Mouse (Mus musculus): ENCODE data around the gene Cenpf. TPM values are rescaled to one million over a fixed set of nuclear protein-coding genes. Genes with fewer than 3 reads are reported as not detected.

Gene Cenpf
- polyA plus RNA-seq (2015; fragmentation: Nextera tagmentation; extraction: Ambion mirVana), result 88.0 and 92.3 TPM in 2 replicates

DNA sequence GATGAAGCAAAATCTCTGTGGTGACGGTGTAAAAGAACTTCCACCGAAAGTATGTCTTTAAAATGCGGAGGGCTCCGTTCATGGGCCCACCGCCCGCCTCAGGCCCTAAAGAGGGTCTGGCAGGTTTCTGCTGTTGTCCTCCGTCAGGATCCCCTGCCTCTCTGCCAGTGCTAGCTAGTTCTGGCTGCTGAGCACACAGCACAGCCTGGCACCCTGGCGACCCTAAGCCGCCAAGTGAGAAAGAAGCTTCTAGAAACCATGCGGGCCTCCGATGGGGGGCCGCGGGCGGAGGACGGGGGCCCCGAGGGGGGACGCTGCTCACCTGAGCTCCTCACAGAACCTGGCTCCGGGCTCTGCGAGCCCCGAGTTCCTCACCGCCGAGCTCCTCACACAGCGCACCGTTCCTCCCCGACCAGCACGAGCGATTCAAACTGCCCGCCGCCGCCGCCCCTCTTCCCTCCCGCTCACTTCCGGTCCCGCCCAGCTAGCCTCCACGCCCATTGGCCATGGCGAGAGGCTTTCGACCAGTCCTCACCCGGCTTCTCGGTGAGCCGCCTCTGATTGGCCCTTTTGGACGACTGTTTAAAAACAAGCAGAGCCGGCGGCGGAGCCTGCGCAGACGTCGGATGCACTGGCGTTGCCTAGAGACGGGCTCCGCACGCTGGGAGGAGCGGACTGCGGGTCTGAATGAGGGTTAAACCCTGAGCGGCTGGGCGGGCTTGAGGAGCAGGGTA lies at the start of gene Cenpf:
Gene Cenpf, minus strand, starts transcription at position 433 of the 734 bp plus-strand sequence.
- WGBS, result under 1% methylated on average over 55 of the region's 55 CpGs
- H3K36me3 ChIP-seq, result peaks cover 28% of the 10 kb centered on the region
- H3K27ac ChIP-seq, result peak within 1 kb of the TSS; percentile 29; the same call in 1 of the 2 replicates

DNA sequence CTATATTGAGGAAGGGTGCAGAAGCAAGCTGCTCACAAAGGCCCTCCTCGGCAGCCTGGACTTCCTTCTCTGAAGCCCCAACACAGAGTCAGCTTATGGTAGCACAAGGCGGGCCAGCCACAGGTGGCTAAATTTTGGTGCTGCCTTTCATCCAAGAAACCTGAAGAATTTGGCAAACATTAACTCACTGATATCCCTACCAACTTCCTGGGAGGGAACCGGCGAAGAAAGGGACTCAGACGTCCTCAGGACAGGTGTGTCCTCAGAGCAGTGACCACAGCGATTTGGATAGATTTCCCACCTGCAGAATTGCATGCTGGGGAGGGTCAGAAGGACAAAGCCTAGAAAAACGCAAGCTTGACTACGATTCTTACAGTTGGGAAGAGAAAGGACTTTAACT lies 44.3 kb upstream of the Cenpf start:
- no peak overlapping the region for H3K9ac ChIP-seq
- WGBS, result 67% methylated on average over 8 of the region's 8 CpGs
- no peak for ATAC-seq (ENCODE audit: low FRiP score, low read depth)

More for the DNA sequence above, at the start of gene Cenpf:
- peaks cover 34% of the 10 kb centered on the region for H3K4me1 ChIP-seq
- H3K9ac ChIP-seq, result peak within 1 kb of the TSS; percentile 75
- peak within 1 kb of the TSS; percentile 94 for H3K4me2 ChIP-seq (replicated peaks)
- no peaks in the 10 kb centered on the region for H3K27me3 ChIP-seq
- ATAC-seq (ENCODE audit: low FRiP score, low read depth), result peak; percentile 100
- H3K4me3 ChIP-seq, result peak within 1 kb of the TSS; percentile 77
- no peaks in the 10 kb centered on the region for H3K9me3 ChIP-seq

DNA sequence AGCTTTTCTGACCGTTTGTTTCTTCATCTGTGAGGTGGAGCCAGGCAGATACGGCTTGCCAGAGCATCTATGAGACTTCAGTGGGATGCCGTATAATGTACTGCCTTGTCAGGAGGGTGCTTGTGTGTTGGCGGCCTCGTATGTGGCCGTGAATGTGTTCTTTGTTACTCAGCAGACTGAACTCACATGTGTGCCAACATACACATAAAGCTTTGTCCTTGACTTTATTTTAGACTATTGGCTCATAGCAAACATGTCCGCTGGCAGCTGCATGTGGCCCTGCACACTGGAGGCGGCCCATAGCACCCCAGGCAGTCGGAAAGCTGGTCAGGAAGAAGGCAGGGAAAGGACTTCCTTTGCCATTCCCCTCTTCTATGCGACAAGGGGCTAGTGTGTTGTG lies 43.8 kb upstream of the Cenpf start:
- Histone ChIP-seq H3K27ac (peak overlapping the region; percentile 66; the same call in 1 of the 2 replicates), H3K36me3 (no peaks in the 10 kb centered on the region), H3K9ac (no peak overlapping the region), H3K4me1 (peaks cover 48% of the 10 kb centered on the region), H3K4me3 (no peak overlapping the region), H3K4me2 (replicated peaks) (peak overlapping the region; percentile 82), H3K9me3 (no peaks in the 10 kb centered on the region), H3K27me3 (no peaks in the 10 kb centered on the region)
- 65% methylated on average over 10 of the region's 10 CpGs for WGBS
- ATAC-seq (ENCODE audit: low FRiP score, low read depth), result no peak

More for the DNA sequence above, 44.3 kb upstream of the Cenpf start:
- Histone ChIP-seq H3K4me2 (replicated peaks) (peak overlapping the region; percentile 82), H3K36me3 (no peaks in the 10 kb centered on the region; the same call in 1 of the 2 replicates), H3K4me3 (no peak overlapping the region), H3K27ac (peak overlapping the region; percentile 66; the same call in 1 of the 2 replicates), H3K27me3 (no peaks in the 10 kb centered on the region), H3K4me1 (peaks cover 43% of the 10 kb centered on the region), H3K9me3 (no peaks in the 10 kb centered on the region)

DNA sequence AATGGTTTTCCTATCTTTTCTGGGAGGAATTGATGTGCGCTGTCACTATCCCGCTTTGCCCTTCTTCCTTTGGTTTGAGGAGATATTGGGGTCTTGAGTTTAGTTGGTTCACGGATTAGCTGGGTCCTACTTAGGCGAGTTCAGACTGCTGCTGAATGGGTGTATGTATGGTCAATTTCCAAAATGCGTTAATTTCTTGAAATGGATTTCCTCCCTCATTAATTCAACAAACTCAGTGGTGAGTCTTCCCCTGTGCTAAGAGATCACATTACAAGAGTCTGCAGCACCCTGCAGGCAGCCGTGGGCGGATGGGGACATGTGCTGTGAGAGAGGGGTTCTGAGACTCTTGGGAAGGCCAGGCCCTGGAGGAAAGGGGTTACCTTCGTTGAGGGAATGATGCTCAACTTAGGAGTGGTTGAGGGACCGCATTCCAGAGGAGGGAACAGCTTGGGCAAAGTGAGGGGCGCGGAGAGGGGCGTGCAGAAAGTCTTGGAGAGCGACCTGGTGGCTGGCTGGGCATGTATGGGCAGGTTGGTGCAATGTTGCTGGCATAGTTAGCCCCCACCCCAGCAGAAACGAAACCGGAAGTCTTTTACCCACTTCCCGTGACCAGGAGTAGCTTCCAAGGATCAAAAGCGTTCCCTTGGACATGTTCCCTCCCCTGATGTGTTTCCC lies 41.4 kb upstream of the Cenpf start:
- ATAC-seq (ENCODE audit: low FRiP score, low read depth), result no peak
- peak overlapping the region; percentile 98; the same call in 1 of the 2 replicates for H3K27ac ChIP-seq
- peaks cover 52% of the 10 kb centered on the region for H3K4me1 ChIP-seq
- no peaks in the 10 kb centered on the region for H3K27me3 ChIP-seq
- H3K9ac ChIP-seq, result peak overlapping the region; percentile 93
- H3K36me3 ChIP-seq, result no peaks in the 10 kb centered on the region
- H3K9me3 ChIP-seq, result no peaks in the 10 kb centered on the region
- H3K4me2 ChIP-seq (replicated peaks), result peak overlapping the region; percentile 82
- peak overlapping the region; percentile 85 for H3K4me3 ChIP-seq
- WGBS, result 7% methylated on average over 17 of the region's 17 CpGs

DNA sequence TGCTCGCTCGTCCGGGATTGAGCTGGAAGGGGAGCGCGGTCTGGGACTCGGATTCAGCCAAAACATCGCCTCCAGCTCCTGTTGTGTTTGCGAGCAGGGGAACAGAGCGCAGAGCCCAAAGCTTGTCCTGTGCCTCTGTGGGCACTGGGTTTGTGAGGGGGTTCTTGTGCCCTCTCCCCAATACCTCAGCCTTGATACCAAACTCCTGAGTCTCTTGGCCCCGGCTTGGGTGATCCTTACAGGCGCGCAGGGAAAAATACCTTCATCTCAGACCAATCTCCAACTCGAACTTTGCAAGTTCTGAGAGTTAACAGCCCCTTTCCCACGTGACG lies 40.9 kb upstream of the Cenpf start:
- H3K9me3 ChIP-seq, result no peaks in the 10 kb centered on the region
- H3K4me1 ChIP-seq, result peaks cover 52% of the 10 kb centered on the region
- H3K9ac ChIP-seq, result peak overlapping the region; percentile 93
- H3K36me3 ChIP-seq, result no peaks in the 10 kb centered on the region
- H3K4me3 ChIP-seq, result peak overlapping the region; percentile 85
- H3K27me3 ChIP-seq, result no peaks in the 10 kb centered on the region
- ATAC-seq (ENCODE audit: low FRiP score, low read depth), result no peak
- peak overlapping the region; percentile 82 for H3K4me2 ChIP-seq (replicated peaks)
- peak overlapping the region; percentile 98 for H3K27ac ChIP-seq
- WGBS, result under 1% methylated on average over 15 of the region's 15 CpGs

DNA sequence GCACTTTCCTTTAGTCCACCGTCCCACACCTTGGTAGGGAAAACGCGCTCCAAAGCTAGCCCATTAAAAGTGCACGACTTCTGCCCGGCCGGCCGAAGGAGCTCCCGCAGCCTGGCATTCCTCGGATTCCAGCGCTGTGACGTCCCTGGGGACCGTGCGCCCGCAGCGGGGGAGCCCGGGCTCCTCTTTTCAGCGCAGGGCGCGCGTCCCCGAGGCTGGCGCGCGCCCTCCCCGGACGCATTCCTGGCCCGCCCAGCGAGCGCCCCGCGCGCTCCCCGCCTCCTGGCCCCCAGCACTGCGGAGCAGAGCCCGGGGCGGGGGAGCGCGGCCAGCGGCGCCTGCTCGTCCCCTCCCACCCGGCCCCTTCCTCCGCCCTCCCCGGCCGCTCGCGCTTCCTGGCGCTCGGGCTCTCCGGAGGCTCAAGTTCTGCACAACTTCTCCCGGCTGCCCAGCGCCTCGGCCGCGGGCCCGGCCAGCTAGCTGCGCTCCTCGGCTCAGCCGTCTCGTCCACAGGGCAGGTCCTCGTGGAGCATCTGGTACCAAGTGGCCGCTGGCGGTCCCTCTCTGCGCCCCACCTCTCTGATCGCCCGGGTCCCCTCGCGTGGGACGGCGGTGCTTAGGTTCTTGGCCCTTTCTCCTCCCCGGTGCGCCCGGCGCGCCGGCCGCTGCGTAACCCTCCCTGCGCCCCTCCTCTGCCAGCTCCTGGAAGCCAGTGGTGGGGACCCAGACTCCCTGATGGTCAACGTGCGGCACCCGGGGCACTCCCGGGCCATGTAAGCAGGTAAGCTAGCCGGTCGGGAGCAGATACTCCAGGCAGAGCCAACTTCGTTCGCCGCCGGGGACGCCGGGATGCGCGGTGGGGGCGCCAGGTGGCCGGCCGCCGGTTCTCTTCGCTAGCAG lies 40.2 kb upstream of the Cenpf start, which contains the start of gene Ptpn14:
Gene Ptpn14, plus strand, starts transcription at position 385 of the 900 bp plus-strand sequence.
- Histone ChIP-seq H3K27ac (peak within 1 kb of the TSS; percentile 98), H3K4me3 (peak within 1 kb of the TSS; percentile 85), H3K9ac (peak within 1 kb of the TSS; percentile 93), H3K36me3 (no peaks in the 10 kb centered on the region), H3K4me1 (peaks cover 52% of the 10 kb centered on the region), H3K27me3 (no peaks in the 10 kb centered on the region), H3K4me2 (replicated peaks) (peak within 1 kb of the TSS; percentile 82), H3K9me3 (no peaks in the 10 kb centered on the region)
- under 1% methylated on average over 81 of the region's 98 CpGs for WGBS
- peak; percentile 93 for ATAC-seq (ENCODE audit: low FRiP score, low read depth)

DNA sequence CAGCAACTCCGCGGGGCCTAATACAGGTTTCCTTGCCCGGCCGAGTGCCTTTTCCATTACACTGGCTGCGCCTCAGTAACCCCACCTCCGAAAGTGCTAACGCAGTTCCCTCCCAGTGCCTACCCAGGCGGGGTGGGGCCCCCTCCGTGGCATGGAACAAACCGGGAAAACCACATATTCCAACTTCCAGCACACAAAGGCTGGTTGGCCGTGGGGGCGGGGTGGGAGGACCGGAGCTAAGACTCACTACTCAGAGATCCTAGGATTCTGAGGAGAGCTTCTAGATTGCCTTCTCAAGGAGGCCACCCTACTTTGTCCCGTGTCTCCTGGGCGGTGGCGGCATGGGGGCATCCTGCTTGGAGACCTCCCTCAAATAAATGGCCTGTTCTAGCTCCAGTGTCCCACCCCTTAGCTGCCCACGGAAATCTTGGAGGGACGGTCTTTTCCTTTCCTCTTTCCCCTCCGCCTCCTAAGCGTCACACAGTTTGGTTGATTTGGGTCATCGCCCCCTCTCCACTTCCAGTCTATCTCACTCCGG lies 39.5 kb upstream of the Cenpf start:
- peak overlapping the region; percentile 85 for H3K4me3 ChIP-seq
- 1% methylated on average over 22 of the region's 22 CpGs for WGBS
- peak overlapping the region; percentile 82 for H3K4me2 ChIP-seq (replicated peaks)
- H3K36me3 ChIP-seq, result no peaks in the 10 kb centered on the region
- H3K9ac ChIP-seq, result peak overlapping the region; percentile 93
- H3K27ac ChIP-seq, result peak overlapping the region; percentile 98
- H3K4me1 ChIP-seq, result peaks cover 47% of the 10 kb centered on the region
- ATAC-seq (ENCODE audit: low FRiP score, low read depth), result peak; percentile 64
- H3K9me3 ChIP-seq, result no peaks in the 10 kb centered on the region
- H3K27me3 ChIP-seq, result no peaks in the 10 kb centered on the region

DNA sequence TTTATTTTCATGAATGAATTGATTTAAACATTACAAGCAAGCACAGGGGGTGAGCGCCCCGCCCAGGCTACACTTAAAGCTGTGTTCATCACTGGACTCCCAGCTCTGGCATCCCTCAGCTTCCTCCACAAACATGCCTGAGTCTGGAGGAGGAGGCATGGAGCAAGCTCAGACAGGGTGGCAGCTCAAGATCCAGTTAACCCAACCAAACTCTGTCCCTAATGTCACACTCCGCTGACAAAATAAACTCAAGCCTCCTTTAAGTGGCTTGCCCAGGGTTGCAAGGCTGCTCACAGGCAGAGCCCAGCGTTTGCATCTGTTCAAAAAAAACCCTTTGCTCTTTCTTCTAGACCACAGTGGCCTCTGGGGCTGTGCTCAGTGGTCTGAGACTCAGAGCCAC lies 38.2 kb upstream of the Cenpf start:
- 69% methylated on average over 4 of the region's 4 CpGs for WGBS

DNA sequence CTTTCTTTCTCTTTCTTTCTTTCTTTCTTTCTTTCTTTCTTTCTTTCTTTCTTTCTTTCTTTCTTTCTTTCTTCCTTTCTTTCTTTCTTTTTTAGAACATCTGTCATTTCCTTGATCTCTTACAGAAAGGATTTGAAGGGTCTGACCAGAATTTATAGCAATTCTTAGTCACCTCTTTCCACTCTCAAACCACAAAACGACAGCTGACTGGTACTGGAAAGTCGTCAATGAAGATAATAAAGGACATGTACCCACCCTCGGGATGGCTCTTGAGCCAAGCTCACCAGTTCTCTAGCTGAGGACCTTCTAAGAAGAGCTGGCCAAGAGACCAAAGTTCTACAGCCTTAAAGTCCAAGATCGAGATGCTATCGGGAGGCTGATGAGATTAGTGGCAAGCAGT lies 30.7 kb upstream of the Cenpf start:
- H3K9me3 ChIP-seq, result 0 out of 2 replicates have a peak, but pooled peaks cover 6% of the 10 kb centered on the region
- H3K27me3 ChIP-seq, result no peaks in the 10 kb centered on the region
- 75% methylated on average over 5 of the region's 5 CpGs for WGBS
- no peak overlapping the region for H3K9ac ChIP-seq
- H3K4me2 ChIP-seq (replicated peaks), result no peak overlapping the region
- no peak for ATAC-seq (ENCODE audit: low FRiP score, low read depth)
- H3K36me3 ChIP-seq, result no peaks in the 10 kb centered on the region
- H3K4me1 ChIP-seq, result peaks cover 10% of the 10 kb centered on the region; the same call in 1 of the 2 replicates
- no peak overlapping the region for H3K4me3 ChIP-seq
- no peak overlapping the region for H3K27ac ChIP-seq

More for the DNA sequence above, 38.2 kb upstream of the Cenpf start:
- 0 out of 2 replicates have a peak overlapping the region, but pooled peaks have one; percentile 98 for H3K27ac ChIP-seq
- H3K36me3 ChIP-seq, result no peaks in the 10 kb centered on the region
- no peak for ATAC-seq (ENCODE audit: low FRiP score, low read depth)
- H3K9me3 ChIP-seq, result no peaks in the 10 kb centered on the region
- no peak overlapping the region for H3K4me3 ChIP-seq
- H3K4me1 ChIP-seq, result peaks cover 34% of the 10 kb centered on the region
- H3K4me2 ChIP-seq (replicated peaks), result no peak overlapping the region
- no peak overlapping the region for H3K9ac ChIP-seq
- no peaks in the 10 kb centered on the region for H3K27me3 ChIP-seq

DNA sequence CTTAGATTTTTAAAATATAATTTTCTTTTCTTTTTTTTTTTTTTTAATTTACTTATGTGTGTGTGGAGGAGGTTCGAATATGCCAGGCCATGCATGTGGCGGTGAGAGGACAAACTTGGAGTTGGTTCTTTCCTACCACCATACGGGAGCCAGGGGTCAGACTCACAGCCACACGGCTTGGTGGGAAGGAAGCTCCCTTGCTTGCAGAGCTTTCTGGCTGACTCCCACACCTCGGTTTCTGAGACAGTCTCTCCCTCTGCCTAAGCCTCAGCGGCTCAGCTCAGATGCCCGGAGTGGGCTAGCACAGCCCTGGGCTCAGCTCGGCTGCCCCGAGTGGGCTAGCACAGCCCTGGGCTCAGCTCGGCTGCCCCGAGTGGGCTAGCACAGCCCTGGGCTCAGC lies 29.7 kb upstream of the Cenpf start:
- 91% methylated on average over 11 of the region's 11 CpGs for WGBS
- H3K4me2 ChIP-seq (replicated peaks), result no peak overlapping the region
- ATAC-seq (ENCODE audit: low FRiP score, low read depth), result no peak

More for the DNA sequence above, 29.7 kb upstream of the Cenpf start:
- Histone ChIP-seq H3K27me3 (no peaks in the 10 kb centered on the region), H3K9me3 (0 out of 2 replicates have a peak, but pooled peaks cover 6% of the 10 kb centered on the region), H3K4me1 (peaks cover 10% of the 10 kb centered on the region; the same call in 1 of the 2 replicates), H3K27ac (no peak overlapping the region), H3K9ac (no peak overlapping the region), H3K36me3 (no peaks in the 10 kb centered on the region), H3K4me3 (no peak overlapping the region)
